Mouse (Mus musculus): ENCODE data around the gene Ildr1. TPM values are rescaled to one million over a fixed set of nuclear protein-coding genes. Genes with fewer than 3 reads are reported as not detected.
A peak's percentile ranks its signal among the peaks of the same experiment; 100 is the strongest.

Ildr1 gene
- 1.1 TPM in 1 of 2 replicates, not detected in the other for total RNA-seq (2014; fragmentation: Nextera tagmentation)
- not detected in 2 replicates for total RNA-seq (2017)

DNA sequence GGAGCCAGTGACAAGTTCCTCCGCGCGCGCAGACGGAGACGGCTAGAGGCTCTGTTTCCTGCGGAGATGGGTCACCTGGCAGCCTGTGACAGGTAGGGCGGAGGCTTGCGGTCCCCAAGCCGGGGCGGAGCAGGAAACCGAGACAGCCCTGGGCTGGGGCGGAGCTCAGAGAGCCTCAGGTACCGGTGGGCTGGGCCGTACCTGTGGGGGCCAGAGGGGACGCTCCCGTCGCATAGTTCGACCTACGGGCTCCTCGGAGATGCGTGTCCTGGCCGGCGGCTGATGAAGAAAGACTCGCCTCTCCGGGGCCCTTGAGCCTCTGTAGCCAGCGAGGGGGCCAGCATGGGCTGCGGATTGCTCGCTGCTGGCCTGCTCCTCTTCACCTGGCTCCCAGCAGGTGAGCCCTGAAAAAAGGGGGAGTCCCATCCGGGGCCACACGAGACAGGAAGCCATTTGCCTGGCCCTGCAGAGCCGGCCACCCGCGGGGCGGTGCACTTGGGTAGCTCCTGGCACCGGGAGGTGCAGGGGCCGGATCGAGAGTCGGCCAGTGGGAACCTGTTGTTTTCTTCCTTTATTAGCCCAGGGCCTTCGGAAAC is at the start of gene Ildr1:
Ildr1 (plus strand) TSS at position 161 of the 596 bp plus-strand sequence.
- ATAC-seq (replicated peaks; ENCODE audit: low FRiP score, low TSS enrichment, poor library complexity, severe bottlenecking), result no peak

- ATAC-seq (replicated peaks; ENCODE audit: low FRiP score, low TSS enrichment, poor library complexity, severe bottlenecking), result no peak
Measured at GRCm38 (mm10) chr16:36645124-36645523, 48.7 kb upstream of the Ildr1 start.

DNA sequence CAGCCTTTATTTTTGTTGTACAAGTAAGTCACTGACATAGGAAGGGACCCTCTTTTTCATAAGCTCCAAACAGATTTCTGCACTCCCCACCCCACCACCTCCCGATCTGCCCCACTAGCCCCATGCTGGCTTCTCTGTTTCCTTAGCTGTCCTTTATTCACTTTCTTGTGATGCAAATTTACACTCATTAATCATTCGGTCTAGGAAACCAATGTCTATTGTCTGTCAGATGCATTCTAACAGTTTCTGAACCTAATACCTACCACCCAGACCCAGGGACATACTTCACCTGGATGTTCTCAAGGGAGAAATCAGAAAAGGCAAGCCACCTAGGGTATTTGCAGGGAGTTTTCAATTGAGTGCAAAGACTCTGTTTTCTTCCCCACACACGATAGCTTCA is 44.5 kb upstream of the Ildr1 start:
- no peak for ATAC-seq (replicated peaks; ENCODE audit: low FRiP score, low TSS enrichment, poor library complexity, severe bottlenecking)

GRCm38 (mm10) chr16:36650511-36650910 is 43.3 kb upstream of the Ildr1 start:
- ATAC-seq (replicated peaks; ENCODE audit: low FRiP score, low TSS enrichment, poor library complexity, severe bottlenecking), result no peak

- no peak for ATAC-seq (replicated peaks; ENCODE audit: low FRiP score, low TSS enrichment, poor library complexity, severe bottlenecking)
Measured at GRCm38 (mm10) chr16:36651174-36651766, 42.5 kb upstream of the Ildr1 start.

DNA sequence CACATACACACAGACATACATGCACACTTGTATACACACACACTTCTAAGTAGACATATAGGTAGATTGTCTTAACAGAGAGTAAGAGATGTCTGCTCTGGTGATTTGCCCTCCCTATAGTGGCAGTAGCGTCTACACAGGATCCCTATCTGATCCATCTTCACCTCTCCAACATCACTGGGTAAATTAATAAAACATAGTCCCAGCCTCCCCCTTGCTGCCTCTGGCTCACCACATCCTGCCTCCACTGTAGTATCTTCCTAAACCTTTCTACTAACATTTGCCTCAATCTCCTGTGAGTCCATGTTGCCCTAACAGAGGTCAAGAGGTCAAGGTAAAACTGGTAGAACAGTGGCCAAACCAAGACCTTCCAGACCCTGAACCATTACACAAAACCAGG is 38.6 kb upstream of the Ildr1 start:
- no peak for ATAC-seq (replicated peaks; ENCODE audit: low FRiP score, low TSS enrichment, poor library complexity, severe bottlenecking)

DNA sequence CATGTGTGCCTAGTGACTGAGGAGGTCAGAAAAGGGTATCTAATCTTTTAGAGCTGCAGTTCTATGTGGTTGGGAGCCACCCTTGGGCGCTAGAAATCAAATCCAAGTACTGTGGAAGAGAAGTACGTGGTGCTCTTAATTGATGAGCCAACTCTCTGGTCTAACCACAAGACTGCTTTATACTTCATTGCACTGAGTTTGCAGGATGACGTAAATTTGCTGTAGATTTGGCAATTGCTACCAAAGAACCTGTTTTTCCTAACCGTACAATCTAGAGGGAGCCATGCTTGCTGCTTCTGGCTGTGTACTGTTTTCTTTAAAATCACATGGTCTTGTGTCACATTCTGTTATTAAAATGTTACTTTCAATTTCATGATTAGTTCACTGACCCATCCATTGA is 37.9 kb upstream of the Ildr1 start:
- no peak for ATAC-seq (replicated peaks; ENCODE audit: low FRiP score, low TSS enrichment, poor library complexity, severe bottlenecking)

DNA sequence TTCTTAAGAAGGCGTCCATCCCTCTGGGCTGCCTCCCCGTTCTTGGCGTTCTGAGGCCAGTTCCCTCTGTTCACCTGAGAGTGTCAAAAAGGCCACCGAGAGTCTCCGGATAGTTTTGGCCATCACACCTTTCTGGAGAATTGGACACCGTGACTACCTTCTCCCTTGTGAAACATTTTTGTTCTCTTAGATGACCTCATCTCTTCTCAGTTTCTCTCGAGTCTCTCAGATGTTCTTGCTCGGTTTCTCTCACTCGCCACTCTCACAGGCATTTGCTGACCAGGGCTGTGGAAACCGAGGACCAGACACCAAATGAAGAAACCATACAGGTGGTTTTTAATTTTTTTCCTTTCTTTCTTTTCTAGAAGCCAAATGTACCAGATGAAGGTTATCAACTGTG is 32.4 kb upstream of the Ildr1 start:
- ATAC-seq (replicated peaks; ENCODE audit: low FRiP score, low TSS enrichment, poor library complexity, severe bottlenecking), result no peak

DNA sequence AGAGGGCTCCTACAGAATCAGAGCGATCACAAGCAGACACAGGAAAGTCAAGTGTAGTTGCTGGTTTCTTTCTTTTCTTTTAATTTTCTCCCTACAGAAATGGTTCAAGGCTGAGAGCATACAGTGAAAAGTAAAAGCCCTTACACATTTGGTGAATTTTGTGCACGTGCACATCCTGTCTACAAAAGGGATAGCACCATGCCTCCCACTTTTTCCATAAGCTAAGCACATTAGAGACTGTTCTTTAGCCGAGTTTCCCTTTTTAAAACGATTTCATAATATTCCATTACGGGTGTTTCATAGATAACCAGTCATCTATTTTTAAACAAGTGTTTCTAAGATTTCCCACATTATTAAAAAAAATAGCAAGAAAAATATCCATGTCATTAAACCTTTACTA is 30.3 kb upstream of the Ildr1 start:
- ATAC-seq (replicated peaks; ENCODE audit: low FRiP score, low TSS enrichment, poor library complexity, severe bottlenecking), result no peak

GRCm38 (mm10) chr16:36665782-36666181 is 28.0 kb upstream of the Ildr1 start, which contains the start of gene Cd86:
Gene Cd86 (minus strand): TSS chr16:36666081.
- peak; percentile 70; the same call in 1 of the 2 replicates for ATAC-seq (replicated peaks; ENCODE audit: low FRiP score, low TSS enrichment, poor library complexity, severe bottlenecking)

- ATAC-seq (replicated peaks; ENCODE audit: low FRiP score, low TSS enrichment, poor library complexity, severe bottlenecking), result no peak
Measured at GRCm38 (mm10) chr16:36666448-36667017, 27.2 kb upstream of the Ildr1 start.

DNA sequence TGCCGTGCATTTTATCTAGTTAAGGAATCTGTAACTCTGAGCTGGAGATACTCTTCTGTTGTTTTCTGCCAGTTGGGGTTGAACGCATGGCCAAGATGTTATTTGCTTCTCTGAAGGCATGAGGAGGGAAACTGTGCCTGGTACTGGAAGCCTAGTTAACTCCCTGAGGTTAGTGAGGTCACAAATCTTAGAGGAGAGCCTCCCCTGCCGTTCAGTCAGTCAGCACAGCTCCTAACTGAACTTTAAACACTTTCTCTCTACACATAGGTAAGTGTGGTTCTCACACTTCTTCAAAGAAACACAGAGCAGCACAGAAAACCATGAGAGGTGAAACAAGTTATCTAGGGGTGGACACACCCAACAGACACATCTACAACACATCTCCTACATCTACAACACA is 23.2 kb upstream of the Ildr1 start:
- ATAC-seq (replicated peaks; ENCODE audit: low FRiP score, low TSS enrichment, poor library complexity, severe bottlenecking), result no peak

DNA sequence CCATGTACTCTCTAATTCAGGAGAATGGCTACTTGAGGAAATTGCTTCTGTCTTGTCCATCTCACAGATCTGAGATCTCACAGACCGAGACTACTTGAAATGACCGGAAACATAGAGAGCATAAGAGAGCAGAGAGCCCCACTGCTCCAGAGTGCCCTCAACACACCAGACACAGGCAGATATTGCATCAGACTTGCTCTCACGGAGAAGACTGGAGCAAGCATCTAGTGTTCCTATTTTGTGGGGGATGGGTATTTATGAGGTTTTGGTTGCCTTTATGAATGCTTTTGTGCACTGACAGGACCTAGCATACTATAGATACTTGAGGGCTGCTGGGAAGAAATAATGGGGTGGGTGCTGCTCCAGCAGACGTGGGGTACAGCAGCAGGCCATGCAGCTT is 20.6 kb upstream of the Ildr1 start:
- ATAC-seq (replicated peaks; ENCODE audit: low FRiP score, low TSS enrichment, poor library complexity, severe bottlenecking), result no peak

GRCm38 (mm10) chr16:36674457-36675204 is 19.1 kb upstream of the Ildr1 start:
- no peak for ATAC-seq (replicated peaks; ENCODE audit: low FRiP score, low TSS enrichment, poor library complexity, severe bottlenecking)

GRCm38 (mm10) chr16:36675304-36675703 is 18.5 kb upstream of the Ildr1 start:
- no peak for ATAC-seq (replicated peaks; ENCODE audit: low FRiP score, low TSS enrichment, poor library complexity, severe bottlenecking)

DNA sequence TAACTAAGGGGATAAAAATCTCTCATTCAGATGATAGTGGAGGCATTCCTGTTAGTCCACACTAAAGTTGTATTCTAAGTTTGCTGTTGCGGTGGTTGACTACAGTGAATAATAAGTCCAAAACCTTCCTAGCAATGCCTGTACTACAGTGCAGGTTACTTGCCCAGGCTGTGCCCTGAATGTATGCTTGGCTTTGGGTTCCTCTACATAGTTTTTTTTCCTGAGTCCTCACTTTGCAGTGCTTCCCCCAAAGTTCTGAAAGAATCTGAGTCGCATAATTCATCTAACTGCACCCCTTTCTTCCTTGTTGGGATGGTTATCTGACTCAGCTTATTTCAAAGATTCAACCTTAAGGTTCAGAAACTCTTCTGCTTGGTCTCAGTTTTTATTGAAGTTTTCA is 17.9 kb upstream of the Ildr1 start:
- no peak for ATAC-seq (replicated peaks; ENCODE audit: low FRiP score, low TSS enrichment, poor library complexity, severe bottlenecking)

- ATAC-seq (replicated peaks; ENCODE audit: low FRiP score, low TSS enrichment, poor library complexity, severe bottlenecking), result no peak
Measured at GRCm38 (mm10) chr16:36681829-36682228, 11.9 kb upstream of the Ildr1 start.

DNA sequence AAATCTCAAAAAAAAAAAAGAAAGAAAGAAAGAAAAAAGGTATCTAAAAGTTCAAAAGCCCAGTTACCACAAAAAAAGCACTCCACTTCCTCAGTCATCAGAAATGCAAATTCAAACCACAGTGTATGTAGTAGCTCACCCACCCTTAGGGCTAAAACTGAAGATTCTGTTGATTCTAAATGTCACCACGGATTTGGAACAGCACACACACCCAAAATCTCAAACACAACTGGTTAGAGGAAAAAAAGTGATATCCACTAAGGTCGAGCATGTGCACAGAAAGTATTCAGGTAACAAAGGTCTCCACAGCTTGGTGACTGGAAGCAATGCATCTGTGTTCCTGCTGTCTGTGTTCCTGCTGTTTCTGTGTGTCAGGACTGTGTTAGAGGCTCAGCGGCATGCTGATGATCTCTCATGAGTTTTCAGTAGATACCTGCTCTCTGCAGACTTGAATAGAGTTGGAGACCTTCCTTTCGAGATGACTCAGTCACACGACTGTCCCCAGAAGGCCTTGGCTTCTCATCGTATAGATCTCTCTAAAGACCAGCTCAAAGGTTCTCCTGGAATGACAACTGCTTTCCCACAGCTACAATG is 9.4 kb upstream of the Ildr1 start:
- ATAC-seq (replicated peaks; ENCODE audit: low FRiP score, low TSS enrichment, poor library complexity, severe bottlenecking), result no peak

DNA sequence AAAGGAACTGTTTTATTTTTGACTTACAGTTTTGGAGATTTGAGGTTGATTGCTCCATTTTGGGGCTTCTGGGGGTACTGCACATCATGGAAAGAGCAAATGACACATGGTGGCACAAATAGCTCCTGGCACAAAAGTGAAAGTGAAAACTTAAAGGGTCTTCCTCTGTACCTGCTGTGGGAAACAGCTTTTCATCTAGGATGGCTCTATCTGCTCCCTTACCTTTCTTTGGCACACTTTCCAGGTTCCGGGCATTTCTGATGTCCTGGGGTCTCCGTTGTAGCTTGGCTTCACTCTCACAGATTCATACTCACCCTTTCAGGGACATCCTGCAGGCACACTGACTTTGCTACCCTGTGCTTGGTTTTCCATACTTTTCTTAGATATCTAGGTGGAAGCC is 5.7 kb upstream of the Ildr1 start:
- ATAC-seq (replicated peaks; ENCODE audit: low FRiP score, low TSS enrichment, poor library complexity, severe bottlenecking), result no peak

DNA sequence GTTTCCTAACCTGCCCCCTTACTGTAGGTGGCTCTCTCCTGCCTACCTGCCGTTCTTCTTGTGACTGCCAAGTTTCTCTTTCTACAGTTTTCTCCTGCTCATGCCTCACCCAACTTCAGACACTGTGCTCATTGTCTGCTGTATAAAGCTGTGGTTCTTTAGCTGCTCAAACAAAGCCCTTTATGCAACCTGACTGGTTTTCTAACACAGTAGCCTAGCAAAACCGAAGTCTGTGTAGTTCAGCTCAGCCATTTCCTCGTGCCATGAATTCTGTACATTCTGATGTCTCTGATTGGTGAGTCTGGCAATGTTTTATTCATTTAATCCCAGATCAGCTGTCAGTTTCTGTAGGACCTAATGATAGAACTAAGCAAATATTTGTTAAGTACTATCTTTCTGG is 2.3 kb upstream of the Ildr1 start:
- no peak for ATAC-seq (replicated peaks; ENCODE audit: low FRiP score, low TSS enrichment, poor library complexity, severe bottlenecking)

All from megakaryocyte-erythroid progenitor cell, adult 5-6 weeks (primary cell).